Mouse (Mus musculus) lung, postnatal 0 days (tissue): Measurements from ENCODE around the gene Klhl25. TPM values are rescaled to one million over a fixed set of nuclear protein-coding genes. Genes with fewer than 3 reads are reported as not detected.
A peak's percentile ranks its signal among the peaks of the same experiment; 100 is the strongest.
"Not testable (repeated sequence)": the region's sequence is repeated elsewhere in the genome, so short reads cannot be mapped to it uniquely, and the experiment has no call there.

ENCODE experiments used
- ATAC-seq: fragments of 200-750 bp; cut with Nextera tagmentation; 2 replicates; pipeline ENCODE4 v1.8.0; 2017; ENCODE audit warnings: moderate library complexity
- DNase-seq: peaks from one replicate; pipeline ENCODE4 v3.0.0-alpha.2; 2016; ENCODE audit warnings: low spot score
- H3K27ac ChIP-seq: fragments of 300-500 bp; sonication (generic); 2 replicates; pipeline ENCODE4 v1.5.1; 2014; ENCODE audit warnings: antibody characterized with exemption, mild to moderate bottlenecking, low read length, mixed read lengths
- H3K27me3 ChIP-seq: fragments of 300-500 bp; sonication (generic); replicated peaks from 2 replicates; pipeline ENCODE4 v1.6.1; 2014; ENCODE audit warnings: low read length, mixed read lengths; ENCODE audit not compliant: insufficient read depth
- H3K36me3 ChIP-seq: fragments of 300-500 bp; sonication (generic); 2 replicates; pipeline ENCODE4 v1.6.1; 2014; ENCODE audit warnings: low read length, mixed read lengths; ENCODE audit not compliant: insufficient read depth
- H3K4me1 ChIP-seq: fragments of 300-500 bp; sonication (generic); 2 replicates; pipeline ENCODE4 v1.6.1; 2014; ENCODE audit warnings: antibody characterized with exemption, low read depth, low read length, mixed read lengths; ENCODE audit not compliant: insufficient read depth
- H3K4me2 ChIP-seq: fragments of 300-500 bp; sonication (generic); replicated peaks from 2 replicates; pipeline ENCODE4 v1.6.1; 2014; ENCODE audit warnings: low read depth, mild to moderate bottlenecking, low read length, moderate library complexity, mixed read lengths
- H3K4me3 ChIP-seq: fragments of 300-500 bp; sonication (generic); 2 replicates; pipeline ENCODE4 v1.5.1; 2014; ENCODE audit warnings: low read depth, low read length
- H3K9ac ChIP-seq: fragments of 300-500 bp; sonication (generic); replicated peaks from 2 replicates; pipeline ENCODE4 v1.6.1; 2014; ENCODE audit warnings: low read depth, mild to moderate bottlenecking
- H3K9me3 ChIP-seq: fragments of 300-500 bp; sonication (generic); 2 replicates; pipeline ENCODE4 v1.6.1; 2016; ENCODE audit warnings: low read length, mixed read lengths
- CTCF ChIP-seq: IDR thresholded peaks from 2 replicates; pipeline ENCODE4 v1.5.1; 2016; ENCODE audit warnings: antibody characterized with exemption, mild to moderate bottlenecking
- EP300 ChIP-seq: IDR thresholded peaks from 2 replicates; pipeline ENCODE4 v1.6.1; 2016; ENCODE audit warnings: antibody characterized with exemption, mild to moderate bottlenecking, control low read depth
- WGBS: fragments of 180-500 bp; shearing (Covaris S2); extraction: QIAGEN DNeasy Blood & Tissue Kit; methylation state at CpG from one replicate; pipeline ENCODE4 v1.1.7; 2014; 5-methylcytosine and 5-hydroxymethylcytosine counted together
- polyA plus RNA-seq: library from polyadenylated mRNA; unstranded; fragments of >200 nt; fragmentation: Nextera tagmentation; extraction: Ambion mirVana; gene quantifications from 2 replicates; pipeline ENCODE4 v1.2.1, GENCODE M21; 2015

Gene Klhl25
- polyA plus RNA-seq, 1 experiment from 2014 or later: 17.7 TPM

GRCm38 (mm10) chr7:75910652-75911035 is 62.5 kb downstream of the Klhl25 start:
- 70% methylated on average over 8 of the region's 8 CpGs for WGBS

GRCm38 (mm10) chr7:75913952-75914351 is 65.8 kb downstream of the Klhl25 start:
- Histone ChIP-seq H3K4me3 (no peak overlapping the region), H3K4me1 (no peaks in the 10 kb centered on the region), H3K27me3 (no peaks in the 10 kb centered on the region), H3K4me2 (no peak overlapping the region), H3K9me3 (no peaks in the 10 kb centered on the region), H3K36me3 (no peaks in the 10 kb centered on the region), H3K9ac (no peak overlapping the region), H3K27ac (no peak overlapping the region)
- 3% methylated on average over 7 of the region's 7 CpGs for WGBS
- peak; percentile 60 for DNase-seq
- peak; percentile 66 for ATAC-seq
- peak; percentile 92 for TF ChIP-seq CTCF
- no peak for TF ChIP-seq EP300

More at GRCm38 (mm10) chr7:75910652-75911035, 62.5 kb downstream of the Klhl25 start:
- H3K27ac ChIP-seq: no peak overlapping the region
- ATAC-seq (no peak), DNase-seq (no peak)
- no peak overlapping the region for H3K4me2 ChIP-seq
- H3K27me3 ChIP-seq: no peaks in the 10 kb centered on the region
- H3K4me1 ChIP-seq: no peaks in the 10 kb centered on the region
- no peak overlapping the region for H3K9ac ChIP-seq
- H3K36me3 ChIP-seq: no peaks in the 10 kb centered on the region
- TF ChIP-seq EP300: no peak
- no peak for TF ChIP-seq CTCF
- no peaks in the 10 kb centered on the region for H3K9me3 ChIP-seq
- H3K4me3 ChIP-seq: no peak overlapping the region

GRCm38 (mm10) chr7:75915550-75915949 is 67.4 kb downstream of the Klhl25 start:
- WGBS: 66% methylated on average over 3 of the region's 3 CpGs

GRCm38 (mm10) chr7:75917662-75918061 is 69.6 kb downstream of the Klhl25 start:
- no peak for DNase-seq
- Histone ChIP-seq H3K4me2 (no peak overlapping the region), H3K36me3 (no peaks in the 10 kb centered on the region), H3K27ac (no peak overlapping the region), H3K27me3 (no peaks in the 10 kb centered on the region), H3K4me3 (no peak overlapping the region), H3K9ac (no peak overlapping the region), H3K9me3 (no peaks in the 10 kb centered on the region), H3K4me1 (no peaks in the 10 kb centered on the region)
- 74% methylated on average over 4 of the region's 4 CpGs for WGBS
- TF ChIP-seq EP300: no peak
- no peak for TF ChIP-seq CTCF
- ATAC-seq: no peak

More at GRCm38 (mm10) chr7:75915550-75915949, 67.4 kb downstream of the Klhl25 start:
- not testable (repeated sequence) for DNase-seq, H3K4me2 ChIP-seq, H3K4me3 ChIP-seq, H3K4me1 ChIP-seq, H3K36me3 ChIP-seq, H3K9me3 ChIP-seq, H3K27ac ChIP-seq, ATAC-seq, H3K27me3 ChIP-seq, H3K9ac ChIP-seq

GRCm38 (mm10) chr7:75919745-75920144 is 71.6 kb downstream of the Klhl25 start:
- not testable (repeated sequence) for H3K27me3 ChIP-seq, H3K9me3 ChIP-seq, H3K4me2 ChIP-seq, H3K36me3 ChIP-seq, H3K4me3 ChIP-seq, H3K4me1 ChIP-seq, H3K27ac ChIP-seq, H3K9ac ChIP-seq, DNase-seq, ATAC-seq
- 50% methylated on average over 3 of the region's 3 CpGs for WGBS
